Comparison of ENCODE assay signal across 1 mouse cellular context in the genomic region with DNA sequence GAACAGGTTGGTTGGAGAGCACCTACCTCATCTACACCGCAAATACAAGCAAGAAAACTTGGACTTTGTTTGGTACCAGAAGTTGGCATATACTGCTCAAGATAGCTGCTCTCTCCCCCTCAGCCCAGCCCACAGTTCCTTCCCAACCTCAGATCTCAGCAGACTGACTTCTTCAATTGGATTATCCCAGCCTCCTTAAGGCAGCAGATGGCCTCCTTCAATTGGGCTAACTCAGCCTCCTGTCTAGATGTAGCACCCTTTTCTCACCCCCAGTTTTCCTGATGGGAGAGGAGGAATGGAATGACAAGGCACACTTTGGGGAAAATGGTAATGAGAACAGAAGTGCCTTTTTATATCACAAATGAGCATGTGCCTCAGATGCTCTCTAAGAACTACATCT. TPM values are rescaled to one million over a fixed set of nuclear protein-coding genes. Genes with fewer than 3 reads are reported as not detected.
"Had no signal": no experiment of that assay in that cellular context is flagged by ENCODE, and none has a peak within 500 bp of the region (broad histone marks: within the 10 kb centered on the region; RNA-seq: fewer than 3 reads in every experiment).

No protein-coding gene starts in this region.

RNA-seq across cellular contexts. Expression of a gene that starts 31.9 kb away (rescaled TPM):
- total RNA-seq: layer of hippocampus, postnatal 14 days had no signal
